Mouse (Mus musculus): ENCODE measurements around the gene Asgr2. TPM values are rescaled to one million over a fixed set of nuclear protein-coding genes. Genes with fewer than 3 reads are reported as not detected.
"Not testable (repeated sequence)": the region's sequence is repeated elsewhere in the genome, so short reads cannot be mapped to it uniquely, and the experiment has no call there.

Gene Asgr2
- polyA plus RNA-seq, 1 experiment from 2014 or later, result 0.61 TPM

GRCm38 (mm10) chr11:70103701-70104315 lies 11.4 kb downstream of the Asgr2 start:
- no peak overlapping the region for H3K9ac ChIP-seq
- no peaks in the 10 kb centered on the region for H3K27me3 ChIP-seq (replicated peaks)
- H3K36me3 ChIP-seq, result no peaks in the 10 kb centered on the region
- no peaks in the 10 kb centered on the region for H3K9me3 ChIP-seq
- H3K27ac ChIP-seq, result no peak overlapping the region
- no peaks in the 10 kb centered on the region for H3K4me1 ChIP-seq
- H3K4me3 ChIP-seq, result no peak overlapping the region
- H3K4me2 ChIP-seq (replicated peaks), result no peak overlapping the region
- ATAC-seq (ENCODE audit: low FRiP score, low read depth), result no peak
- WGBS, result 85% methylated on average over 14 of the region's 14 CpGs

DNA sequence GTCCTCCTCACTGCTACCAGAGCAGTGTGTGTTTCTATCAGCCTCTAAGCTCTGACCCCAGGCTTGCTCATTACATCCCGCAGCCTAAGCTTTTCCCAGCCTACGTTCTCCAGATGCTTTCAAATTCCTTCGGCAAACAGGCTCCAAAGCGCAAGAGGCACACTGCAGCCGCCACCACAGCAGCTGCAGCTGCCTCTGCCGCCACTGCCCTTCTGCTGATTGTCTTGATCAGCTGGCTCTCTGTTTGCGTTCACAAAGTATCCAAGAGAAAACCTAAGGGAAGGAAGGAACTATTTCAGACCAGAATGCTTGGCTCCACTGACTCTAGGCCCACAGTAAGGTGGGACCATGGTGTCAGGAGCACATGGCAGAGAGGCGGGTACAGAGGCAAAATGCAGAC lies 14.6 kb downstream of the Asgr2 start:
- Histone ChIP-seq H3K4me2 (replicated peaks) (no peak overlapping the region), H3K27me3 (replicated peaks) (no peaks in the 10 kb centered on the region), H3K27ac (no peak overlapping the region), H3K9me3 (no peaks in the 10 kb centered on the region), H3K9ac (no peak overlapping the region), H3K36me3 (no peaks in the 10 kb centered on the region), H3K4me1 (no peaks in the 10 kb centered on the region), H3K4me3 (no peak overlapping the region)
- WGBS, result 75% methylated on average over 8 of the region's 8 CpGs
- ATAC-seq (ENCODE audit: low FRiP score, low read depth), result no peak

DNA sequence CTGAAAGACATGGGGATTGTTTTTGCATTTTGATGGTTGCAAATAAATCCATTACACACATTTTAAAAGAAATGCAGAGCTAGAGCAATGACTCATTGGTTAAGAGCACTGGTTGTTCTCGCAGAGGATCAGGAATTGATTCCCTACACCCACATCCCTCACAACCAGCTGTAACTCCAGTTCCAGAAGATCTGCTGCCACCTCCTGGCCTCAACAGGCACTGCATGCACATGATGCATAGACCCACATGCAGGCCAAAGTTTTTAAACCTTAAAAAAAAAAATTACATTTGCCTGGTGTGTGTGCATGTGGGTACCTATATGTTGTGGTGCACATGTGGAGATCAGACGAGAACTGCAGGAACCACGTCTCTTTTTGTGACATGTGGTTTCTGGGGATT lies 17.7 kb downstream of the Asgr2 start:
- H3K4me1 ChIP-seq, result no peaks in the 10 kb centered on the region
- H3K4me2 ChIP-seq (replicated peaks), result no peak overlapping the region
- H3K36me3 ChIP-seq, result no peaks in the 10 kb centered on the region
- H3K27ac ChIP-seq, result no peak overlapping the region
- ATAC-seq (ENCODE audit: low FRiP score, low read depth), result no peak
- no peaks in the 10 kb centered on the region for H3K9me3 ChIP-seq
- H3K27me3 ChIP-seq (replicated peaks), result no peaks in the 10 kb centered on the region
- no peak overlapping the region for H3K4me3 ChIP-seq
- 75% methylated on average over 3 of the region's 3 CpGs for WGBS
- no peak overlapping the region for H3K9ac ChIP-seq

GRCm38 (mm10) chr11:70114562-70114961 lies 22.1 kb downstream of the Asgr2 start:
- Histone ChIP-seq H3K4me1 (no peaks in the 10 kb centered on the region), H3K4me3 (no peak overlapping the region), H3K4me2 (replicated peaks) (no peak overlapping the region), H3K36me3 (no peaks in the 10 kb centered on the region), H3K27me3 (replicated peaks) (no peaks in the 10 kb centered on the region), H3K27ac (no peak overlapping the region), H3K9me3 (peaks cover 3% of the 10 kb centered on the region; the same call in 1 of the 2 replicates), H3K9ac (no peak overlapping the region)
- ATAC-seq (ENCODE audit: low FRiP score, low read depth), result no peak
- WGBS, result 70% methylated on average over 4 of the region's 4 CpGs

GRCm38 (mm10) chr11:70115901-70116300 lies 23.5 kb downstream of the Asgr2 start:
- H3K36me3 ChIP-seq, result no peaks in the 10 kb centered on the region
- no peak overlapping the region for H3K27ac ChIP-seq
- no peak overlapping the region for H3K9ac ChIP-seq
- no peak overlapping the region for H3K4me3 ChIP-seq
- WGBS, result 88% methylated on average over 3 of the region's 3 CpGs
- H3K4me2 ChIP-seq (replicated peaks), result no peak overlapping the region
- H3K4me1 ChIP-seq, result no peaks in the 10 kb centered on the region
- peaks cover 14% of the 10 kb centered on the region; the same call in 1 of the 2 replicates for H3K9me3 ChIP-seq
- no peaks in the 10 kb centered on the region for H3K27me3 ChIP-seq (replicated peaks)
- ATAC-seq (ENCODE audit: low FRiP score, low read depth), result no peak

DNA sequence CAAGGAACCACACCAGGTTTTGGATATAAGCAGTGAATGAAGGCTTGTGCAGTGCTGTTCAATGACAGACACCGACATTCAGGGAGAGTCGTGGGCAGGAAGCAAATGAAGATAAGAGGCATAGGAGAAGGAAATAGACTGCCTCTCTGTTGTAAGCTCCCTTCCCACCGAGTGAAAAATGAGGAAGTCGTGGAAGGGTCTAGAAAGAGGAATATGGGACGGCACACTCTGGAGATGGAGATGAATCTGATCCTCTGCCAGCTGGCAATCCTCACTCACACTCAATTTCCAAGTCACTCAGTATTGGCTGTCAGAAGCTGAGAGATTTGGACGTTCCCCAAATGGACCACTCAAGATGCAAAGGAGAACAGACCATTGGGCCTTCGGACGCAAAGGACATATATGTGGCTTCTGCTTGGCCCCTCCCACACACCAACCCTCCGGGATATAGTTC lies 37.5 kb downstream of the Asgr2 start, which contains the start of gene Mgl2:
TSS of gene Mgl2 (plus strand) at position 404 of the 454 bp plus-strand sequence.
- Histone ChIP-seq H3K36me3 (no peaks in the 10 kb centered on the region), H3K27ac (no peak within 1 kb of the TSS), H3K4me2 (replicated peaks) (no peak within 1 kb of the TSS), H3K4me3 (no peak within 1 kb of the TSS), H3K9me3 (no peaks in the 10 kb centered on the region), H3K9ac (no peak within 1 kb of the TSS), H3K27me3 (replicated peaks) (no peaks in the 10 kb centered on the region), H3K4me1 (no peaks in the 10 kb centered on the region)
- ATAC-seq (ENCODE audit: low FRiP score, low read depth), result no peak
- WGBS, result 90% methylated on average over 9 of the region's 9 CpGs

DNA sequence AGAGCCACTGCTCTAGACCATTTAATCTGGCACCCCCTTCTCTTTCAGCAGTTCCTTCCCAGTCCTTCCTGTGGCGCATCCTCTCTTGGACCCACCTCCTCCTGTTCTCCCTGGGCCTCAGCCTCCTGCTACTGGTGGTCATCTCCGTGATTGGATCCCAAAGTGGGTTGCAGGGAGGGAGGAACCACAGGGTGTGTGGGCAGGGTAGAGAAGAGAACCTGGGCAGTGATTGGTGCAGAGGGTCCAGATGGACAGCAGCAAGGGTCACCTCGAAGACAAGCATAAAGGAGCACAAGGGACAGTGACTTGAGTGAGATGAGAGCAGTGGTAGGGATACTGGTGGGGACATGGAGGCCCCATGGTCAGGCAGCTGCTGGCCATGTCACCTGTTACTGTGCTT lies 42.6 kb downstream of the Asgr2 start:
- not testable (repeated sequence) for H3K4me1 ChIP-seq; H3K27ac ChIP-seq; H3K27me3 ChIP-seq (replicated peaks); H3K4me3 ChIP-seq; H3K9ac ChIP-seq; ATAC-seq (ENCODE audit: low FRiP score, low read depth); H3K9me3 ChIP-seq; H3K36me3 ChIP-seq; H3K4me2 ChIP-seq (replicated peaks)
- WGBS, result 74% methylated on average over 3 of the region's 3 CpGs

DNA sequence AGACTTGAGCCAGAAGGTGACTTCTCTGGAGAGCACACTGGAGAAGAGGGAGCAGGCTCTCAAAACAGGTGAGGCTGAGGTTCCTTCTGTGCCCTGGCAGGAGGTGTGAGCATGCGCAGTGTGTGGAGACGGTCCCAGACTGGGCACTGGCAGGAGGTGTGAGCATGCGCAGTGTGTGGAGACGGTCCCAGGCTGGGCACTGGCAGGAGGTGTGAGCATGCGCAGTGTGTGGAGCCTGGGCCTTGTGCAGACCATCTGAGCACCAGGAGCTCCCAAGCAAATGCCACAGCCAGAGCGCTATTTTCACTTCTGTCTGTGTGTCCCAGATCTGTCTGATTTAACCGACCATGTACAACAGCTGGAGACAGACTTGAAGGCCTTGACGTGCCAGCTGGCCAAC lies 43.5 kb downstream of the Asgr2 start:
- not testable (repeated sequence) for H3K4me3 ChIP-seq; H3K9me3 ChIP-seq; H3K4me1 ChIP-seq; H3K4me2 ChIP-seq (replicated peaks); ATAC-seq (ENCODE audit: low FRiP score, low read depth); H3K9ac ChIP-seq; H3K27me3 ChIP-seq (replicated peaks); H3K27ac ChIP-seq; H3K36me3 ChIP-seq
- WGBS, result 93% methylated on average over 8 of the region's 8 CpGs

GRCm38 (mm10) chr11:70139171-70139570 lies 46.7 kb downstream of the Asgr2 start:
- H3K36me3 ChIP-seq, result no peaks in the 10 kb centered on the region
- no peak overlapping the region for H3K27ac ChIP-seq
- H3K4me3 ChIP-seq, result no peak overlapping the region
- ATAC-seq (ENCODE audit: low FRiP score, low read depth), result no peak
- no peaks in the 10 kb centered on the region for H3K27me3 ChIP-seq (replicated peaks)
- no peaks in the 10 kb centered on the region for H3K9me3 ChIP-seq
- 90% methylated on average over 10 of the region's 10 CpGs for WGBS
- H3K9ac ChIP-seq, result no peak overlapping the region
- H3K4me2 ChIP-seq (replicated peaks), result no peak overlapping the region
- H3K4me1 ChIP-seq, result no peaks in the 10 kb centered on the region

- Histone ChIP-seq H3K4me2 (replicated peaks) (no peak overlapping the region), H3K27ac (no peak overlapping the region), H3K4me3 (no peak overlapping the region), H3K4me1 (no peaks in the 10 kb centered on the region), H3K9ac (no peak overlapping the region), H3K27me3 (replicated peaks) (no peaks in the 10 kb centered on the region), H3K36me3 (no peaks in the 10 kb centered on the region), H3K9me3 (no peaks in the 10 kb centered on the region)
- WGBS, result 77% methylated on average over 3 of the region's 3 CpGs
- no peak for ATAC-seq (ENCODE audit: low FRiP score, low read depth)
These were observed 58.6 kb downstream of the Asgr2 start for GRCm38 (mm10) chr11:70151072-70151471.

Other genes starting within 250 kb of the Asgr2 start
- 64.4 and 69.9 TPM in 2 replicates for gene Plscr3, start 246.3 kb upstream of the Asgr2 start, polyA plus RNA-seq (2016; fragmentation: Nextera tagmentation; extraction: Ambion mirVana)
- 0.22 and 0.30 TPM in 2 replicates for gene Tnk1, start 233.9 kb upstream of the Asgr2 start, polyA plus RNA-seq (2016; fragmentation: Nextera tagmentation; extraction: Ambion mirVana)
- gene Tmem95, start 214.6 kb upstream of the Asgr2 start, polyA plus RNA-seq (2016; fragmentation: Nextera tagmentation; extraction: Ambion mirVana), result not detected in 2 replicates
- gene Kctd11, start 211.2 kb upstream of the Asgr2 start, polyA plus RNA-seq (2016; fragmentation: Nextera tagmentation; extraction: Ambion mirVana), result 3.1 TPM in 2 replicates
- 0.54 and 0.90 TPM in 2 replicates for gene Acap1, start 197.1 kb upstream of the Asgr2 start, polyA plus RNA-seq (2016; fragmentation: Nextera tagmentation; extraction: Ambion mirVana)
- gene 2810408A11Rik, start 191.7 kb upstream of the Asgr2 start, polyA plus RNA-seq (2016; fragmentation: Nextera tagmentation; extraction: Ambion mirVana), result 17.7 and 18.1 TPM in 2 replicates
- 19.8 and 20.4 TPM in 2 replicates for gene Neurl4, start 191.6 kb upstream of the Asgr2 start, polyA plus RNA-seq (2016; fragmentation: Nextera tagmentation; extraction: Ambion mirVana)
- 82.4 and 92.0 TPM in 2 replicates for gene Gps2, start 178.8 kb upstream of the Asgr2 start, polyA plus RNA-seq (2016; fragmentation: Nextera tagmentation; extraction: Ambion mirVana)
- gene Eif5a, start 170.7 kb upstream of the Asgr2 start, polyA plus RNA-seq (2016; fragmentation: Nextera tagmentation; extraction: Ambion mirVana), result 1,451 and 1,549 TPM in 2 replicates
- 5.5 and 6.0 TPM in 2 replicates for gene Ybx2, start 156.8 kb upstream of the Asgr2 start, polyA plus RNA-seq (2016; fragmentation: Nextera tagmentation; extraction: Ambion mirVana)
- gene Slc2a4, start 144.5 kb upstream of the Asgr2 start, polyA plus RNA-seq (2016; fragmentation: Nextera tagmentation; extraction: Ambion mirVana), result 12.3 and 12.4 TPM in 2 replicates
- gene Cldn7, start 127.9 kb upstream of the Asgr2 start, polyA plus RNA-seq (2016; fragmentation: Nextera tagmentation; extraction: Ambion mirVana), result 2.1 and 3.2 TPM in 2 replicates
- 23.0 and 24.3 TPM in 2 replicates for gene Ctdnep1, start 111.5 kb upstream of the Asgr2 start, polyA plus RNA-seq (2016; fragmentation: Nextera tagmentation; extraction: Ambion mirVana)
- gene Elp5, start 110.1 kb upstream of the Asgr2 start, polyA plus RNA-seq (2016; fragmentation: Nextera tagmentation; extraction: Ambion mirVana), result 129 and 131 TPM in 2 replicates
- gene Gabarap, start 101.5 kb upstream of the Asgr2 start, polyA plus RNA-seq (2016; fragmentation: Nextera tagmentation; extraction: Ambion mirVana), result 577 and 592 TPM in 2 replicates
- gene Phf23, start 96.9 kb upstream of the Asgr2 start, polyA plus RNA-seq (2016; fragmentation: Nextera tagmentation; extraction: Ambion mirVana), result 89.4 and 92.5 TPM in 2 replicates
- gene Dvl2, start 92.0 kb upstream of the Asgr2 start, polyA plus RNA-seq (2016; fragmentation: Nextera tagmentation; extraction: Ambion mirVana), result 39.0 and 40.7 TPM in 2 replicates
- gene Acadvl, start 77.2 kb upstream of the Asgr2 start, polyA plus RNA-seq (2016; fragmentation: Nextera tagmentation; extraction: Ambion mirVana), result 59.1 and 63.7 TPM in 2 replicates
- 23.6 and 25.5 TPM in 2 replicates for gene Dlg4, start 75.7 kb upstream of the Asgr2 start, polyA plus RNA-seq (2016; fragmentation: Nextera tagmentation; extraction: Ambion mirVana)
- 0.68 and 1.1 TPM in 2 replicates for gene Asgr1, start 38.6 kb upstream of the Asgr2 start, polyA plus RNA-seq (2016; fragmentation: Nextera tagmentation; extraction: Ambion mirVana)
- 0.48 TPM in 1 of 2 replicates, not detected in the other for gene Mgl2, start 37.7 kb downstream of the Asgr2 start, polyA plus RNA-seq (2016; fragmentation: Nextera tagmentation; extraction: Ambion mirVana)
- gene Clec10a, start 63.6 kb downstream of the Asgr2 start, polyA plus RNA-seq (2016; fragmentation: Nextera tagmentation; extraction: Ambion mirVana), result 0.37 and 0.39 TPM in 2 replicates
- gene Slc16a11, start 120.1 kb downstream of the Asgr2 start, polyA plus RNA-seq (2016; fragmentation: Nextera tagmentation; extraction: Ambion mirVana), result 1.7 and 3.3 TPM in 2 replicates
- gene Slc16a13, start 128.4 kb downstream of the Asgr2 start, polyA plus RNA-seq (2016; fragmentation: Nextera tagmentation; extraction: Ambion mirVana), result 13.6 and 16.3 TPM in 2 replicates
- 6.9 TPM in 2 replicates for gene Bcl6b, start 137.2 kb downstream of the Asgr2 start, polyA plus RNA-seq (2016; fragmentation: Nextera tagmentation; extraction: Ambion mirVana)
- gene 0610010K14Rik, start 145.3 kb downstream of the Asgr2 start, polyA plus RNA-seq (2016; fragmentation: Nextera tagmentation; extraction: Ambion mirVana), result 169 and 183 TPM in 2 replicates
- 14.4 and 15.2 TPM in 2 replicates for gene Gm21988, start 147.2 kb downstream of the Asgr2 start, polyA plus RNA-seq (2016; fragmentation: Nextera tagmentation; extraction: Ambion mirVana)
- gene Rnasek, start 147.2 kb downstream of the Asgr2 start, polyA plus RNA-seq (2016; fragmentation: Nextera tagmentation; extraction: Ambion mirVana), result 231 and 245 TPM in 2 replicates
- 2.8 and 3.0 TPM in 2 replicates for gene Alox12, start 162.7 kb downstream of the Asgr2 start, polyA plus RNA-seq (2016; fragmentation: Nextera tagmentation; extraction: Ambion mirVana)
- not detected in 2 replicates for gene Alox12e, start 230.0 kb downstream of the Asgr2 start, polyA plus RNA-seq (2016; fragmentation: Nextera tagmentation; extraction: Ambion mirVana)